Mouse (Mus musculus): ENCODE measurements around the gene Gpr158. TPM values are rescaled to one million over a fixed set of nuclear protein-coding genes. Genes with fewer than 3 reads are reported as not detected.
A peak's percentile ranks its signal among the peaks of the same experiment; 100 is the strongest.
"Not testable (repeated sequence)": the region's sequence is repeated elsewhere in the genome, so short reads cannot be mapped to it uniquely, and the experiment has no call there.

The Gpr158 gene
- polyA plus RNA-seq, 1 experiment from 2014 or later = 0.14 TPM

GRCm38 (mm10) chr2:21408821-21409220 is 41.5 kb downstream of the Gpr158 start:
- Histone ChIP-seq H3K27ac (no peak overlapping the region), H3K4me2 (replicated peaks) (no peak overlapping the region), H3K36me3 (no peaks in the 10 kb centered on the region), H3K9ac (no peak overlapping the region), H3K27me3 (no peaks in the 10 kb centered on the region), H3K4me1 (no peaks in the 10 kb centered on the region), H3K4me3 (no peak overlapping the region), H3K9me3 (no peaks in the 10 kb centered on the region)
- no peak for ATAC-seq (ENCODE audit: insufficient number of reproducible peaks, insufficient read depth, low FRiP score, low TSS enrichment)
- WGBS = 81% methylated on average over 3 of the region's 3 CpGs

DNA sequence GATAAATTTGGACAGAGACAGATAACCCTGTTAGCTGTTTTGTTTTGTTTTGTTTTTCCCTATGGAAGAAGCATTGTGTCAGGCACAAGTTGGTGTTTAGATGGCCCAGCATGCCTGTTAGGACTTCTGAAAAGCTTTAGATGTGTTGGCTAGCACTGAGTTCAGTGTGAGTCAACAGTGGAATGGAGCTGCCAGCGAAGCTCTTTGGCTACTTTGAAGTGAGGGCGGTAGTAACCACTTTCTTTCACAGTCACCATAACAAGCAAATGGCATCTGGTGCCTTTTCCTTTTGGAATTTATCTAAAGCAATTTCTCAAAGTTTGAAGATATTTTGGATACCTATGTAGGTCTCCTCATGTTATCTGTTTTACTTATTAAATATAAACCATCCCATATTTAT is 62.9 kb downstream of the Gpr158 start:
- Histone ChIP-seq H3K9me3 (no peaks in the 10 kb centered on the region), H3K4me2 (replicated peaks) (no peak overlapping the region), H3K9ac (no peak overlapping the region), H3K4me1 (no peaks in the 10 kb centered on the region), H3K27ac (no peak overlapping the region), H3K4me3 (no peak overlapping the region), H3K36me3 (no peaks in the 10 kb centered on the region), H3K27me3 (no peaks in the 10 kb centered on the region)
- ATAC-seq (ENCODE audit: insufficient number of reproducible peaks, insufficient read depth, low FRiP score, low TSS enrichment) = no peak
- WGBS = 83% methylated on average over 2 of the region's 2 CpGs

- no peak for ATAC-seq (ENCODE audit: insufficient number of reproducible peaks, insufficient read depth, low FRiP score, low TSS enrichment)
- WGBS = 70% methylated on average over 6 of the region's 6 CpGs
- no peak overlapping the region for H3K27ac ChIP-seq
- no peaks in the 10 kb centered on the region for H3K27me3 ChIP-seq
- no peak overlapping the region for H3K4me3 ChIP-seq
- no peaks in the 10 kb centered on the region for H3K36me3 ChIP-seq
- H3K9me3 ChIP-seq = no peaks in the 10 kb centered on the region
- no peak overlapping the region for H3K4me2 ChIP-seq (replicated peaks)
- no peaks in the 10 kb centered on the region for H3K4me1 ChIP-seq
- H3K9ac ChIP-seq = no peak overlapping the region
Measured at GRCm38 (mm10) chr2:21431182-21431581, 63.8 kb downstream of the Gpr158 start.

- Histone ChIP-seq H3K36me3 (no peaks in the 10 kb centered on the region), H3K27me3 (no peaks in the 10 kb centered on the region), H3K4me1 (no peaks in the 10 kb centered on the region), H3K4me3 (no peak overlapping the region), H3K4me2 (replicated peaks) (no peak overlapping the region), H3K27ac (no peak overlapping the region), H3K9me3 (no peaks in the 10 kb centered on the region), H3K9ac (no peak overlapping the region)
- 76% methylated on average over 3 of the region's 3 CpGs for WGBS
- no peak for ATAC-seq (ENCODE audit: insufficient number of reproducible peaks, insufficient read depth, low FRiP score, low TSS enrichment)
Measured at GRCm38 (mm10) chr2:21439626-21440025, 72.3 kb downstream of the Gpr158 start.

- H3K4me2 ChIP-seq (replicated peaks); H3K36me3 ChIP-seq; ATAC-seq (ENCODE audit: insufficient number of reproducible peaks, insufficient read depth, low FRiP score, low TSS enrichment); H3K9me3 ChIP-seq; H3K27ac ChIP-seq; H3K27me3 ChIP-seq; H3K4me3 ChIP-seq; H3K4me1 ChIP-seq; H3K9ac ChIP-seq: not testable (repeated sequence)
- WGBS = 81% methylated on average over 4 of the region's 4 CpGs
Measured at GRCm38 (mm10) chr2:21460606-21461005, 93.3 kb downstream of the Gpr158 start.

DNA sequence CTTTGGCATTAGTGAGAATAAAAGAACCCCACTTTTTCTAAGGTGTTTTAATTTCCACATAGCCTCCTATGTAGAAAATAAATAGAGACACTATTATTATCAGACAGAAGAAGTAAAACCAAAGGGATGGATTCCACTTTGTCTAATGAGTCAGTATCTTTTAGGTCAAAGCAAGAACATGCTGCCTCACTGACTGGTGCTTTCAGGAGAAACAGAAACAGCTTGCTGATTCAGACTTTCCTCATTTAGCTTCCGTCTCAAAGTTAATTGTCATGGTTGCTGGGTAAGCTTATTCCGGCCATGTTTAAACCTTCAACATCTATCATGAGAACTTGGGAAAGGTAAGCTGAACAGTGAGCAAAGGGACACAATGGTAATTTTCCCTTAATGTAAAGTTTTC is 107.6 kb downstream of the Gpr158 start:
- Histone ChIP-seq H3K27ac (no peak overlapping the region), H3K36me3 (no peaks in the 10 kb centered on the region), H3K4me2 (replicated peaks) (no peak overlapping the region), H3K9me3 (no peaks in the 10 kb centered on the region), H3K27me3 (no peaks in the 10 kb centered on the region), H3K4me3 (no peak overlapping the region), H3K4me1 (no peaks in the 10 kb centered on the region), H3K9ac (no peak overlapping the region)
- no peak for ATAC-seq (ENCODE audit: insufficient number of reproducible peaks, insufficient read depth, low FRiP score, low TSS enrichment)
- 90% methylated on average over 2 of the region's 2 CpGs for WGBS

DNA sequence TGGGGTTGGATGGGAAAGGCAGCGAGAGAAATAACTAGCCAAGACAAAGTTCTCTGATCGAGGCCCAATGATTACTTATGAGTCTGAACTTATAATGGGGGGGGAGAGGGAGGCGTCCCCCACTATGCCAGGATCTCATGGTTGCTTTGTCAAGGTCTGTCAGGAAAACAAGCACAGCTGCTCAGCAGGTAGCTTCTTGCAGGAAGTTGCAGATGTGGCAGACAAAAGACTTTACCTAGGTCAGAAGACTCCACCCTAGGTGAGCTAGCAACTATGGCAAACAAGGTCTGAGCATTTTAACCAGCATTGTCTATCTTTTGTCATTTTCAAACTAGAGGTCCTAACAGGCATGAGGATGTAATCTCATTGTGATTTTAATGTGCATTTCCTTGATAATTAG is 129.5 kb downstream of the Gpr158 start:
- H3K27me3 ChIP-seq = no peaks in the 10 kb centered on the region
- no peaks in the 10 kb centered on the region for H3K36me3 ChIP-seq
- WGBS = 78% methylated on average over 3 of the region's 3 CpGs
- H3K4me3 ChIP-seq = no peak overlapping the region
- H3K4me2 ChIP-seq (replicated peaks) = no peak overlapping the region
- no peaks in the 10 kb centered on the region for H3K4me1 ChIP-seq
- H3K9me3 ChIP-seq = no peaks in the 10 kb centered on the region
- H3K27ac ChIP-seq = no peak overlapping the region
- H3K9ac ChIP-seq = no peak overlapping the region
- no peak for ATAC-seq (ENCODE audit: insufficient number of reproducible peaks, insufficient read depth, low FRiP score, low TSS enrichment)

GRCm38 (mm10) chr2:21497965-21498364 is 130.6 kb downstream of the Gpr158 start:
- 0 out of 2 replicates have a peak, but pooled peaks have one; percentile 52 for ATAC-seq (ENCODE audit: insufficient number of reproducible peaks, insufficient read depth, low FRiP score, low TSS enrichment)
- 68% methylated on average over 1 of the region's 1 CpGs for WGBS
- Histone ChIP-seq H3K36me3 (no peaks in the 10 kb centered on the region), H3K27me3 (no peaks in the 10 kb centered on the region), H3K4me3 (no peak overlapping the region), H3K4me1 (no peaks in the 10 kb centered on the region), H3K4me2 (replicated peaks) (no peak overlapping the region), H3K27ac (no peak overlapping the region), H3K9ac (no peak overlapping the region), H3K9me3 (no peaks in the 10 kb centered on the region)

DNA sequence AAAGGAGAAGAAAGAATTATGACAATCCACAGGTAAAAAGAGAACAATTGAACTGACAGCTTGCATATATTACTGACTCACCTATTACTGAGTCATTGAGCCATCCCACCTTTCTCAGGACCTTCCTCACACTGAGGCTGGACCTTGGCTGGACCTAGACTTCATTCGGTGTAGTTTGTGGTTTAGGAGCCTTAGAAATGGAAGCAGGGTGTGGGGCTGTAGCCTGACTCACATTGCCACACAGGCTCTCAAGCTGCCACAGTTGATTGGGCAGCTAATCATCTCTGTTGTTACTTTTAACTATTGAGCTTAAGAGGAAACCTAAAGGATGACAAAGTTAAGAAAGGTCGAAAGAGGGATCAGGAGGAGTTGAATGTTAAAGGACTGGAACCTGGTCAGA is 132.1 kb downstream of the Gpr158 start:
- H3K4me1 ChIP-seq = no peaks in the 10 kb centered on the region
- 86% methylated on average over 2 of the region's 2 CpGs for WGBS
- no peak for ATAC-seq (ENCODE audit: insufficient number of reproducible peaks, insufficient read depth, low FRiP score, low TSS enrichment)
- H3K4me3 ChIP-seq = no peak overlapping the region
- no peak overlapping the region for H3K9ac ChIP-seq
- H3K9me3 ChIP-seq = no peaks in the 10 kb centered on the region
- no peaks in the 10 kb centered on the region for H3K36me3 ChIP-seq
- no peaks in the 10 kb centered on the region for H3K27me3 ChIP-seq
- no peak overlapping the region for H3K4me2 ChIP-seq (replicated peaks)
- H3K27ac ChIP-seq = no peak overlapping the region

DNA sequence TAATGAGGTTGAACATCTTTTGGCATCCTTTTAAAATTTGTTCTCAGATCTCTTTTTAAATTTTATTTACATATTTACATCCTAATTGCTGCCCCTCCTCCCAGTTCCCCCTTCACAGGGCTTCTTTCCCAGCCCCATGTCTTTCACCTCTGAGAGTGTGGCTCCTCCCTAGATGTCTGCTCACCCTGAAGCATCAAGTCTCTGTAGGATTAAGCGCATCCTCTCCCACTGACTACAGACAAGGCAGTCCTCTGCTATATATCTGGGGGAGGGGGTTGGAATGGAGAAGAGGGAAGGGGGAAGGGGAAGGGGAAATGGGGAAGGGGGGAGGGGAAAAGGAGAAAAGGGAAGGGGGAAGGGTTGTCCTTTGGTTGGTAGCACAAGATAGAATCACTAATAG is 140.1 kb downstream of the Gpr158 start:
- Histone ChIP-seq H3K4me3 (no peak overlapping the region), H3K4me1 (no peaks in the 10 kb centered on the region), H3K4me2 (replicated peaks) (no peak overlapping the region), H3K36me3 (no peaks in the 10 kb centered on the region), H3K27me3 (no peaks in the 10 kb centered on the region), H3K9me3 (no peaks in the 10 kb centered on the region), H3K27ac (no peak overlapping the region), H3K9ac (no peak overlapping the region)
- no peak for ATAC-seq (ENCODE audit: insufficient number of reproducible peaks, insufficient read depth, low FRiP score, low TSS enrichment)
- 55% methylated on average over 1 of the region's 1 CpGs for WGBS

GRCm38 (mm10) chr2:21530750-21531149 is 163.4 kb downstream of the Gpr158 start:
- no peak overlapping the region for H3K27ac ChIP-seq
- H3K4me1 ChIP-seq = no peaks in the 10 kb centered on the region
- no peak overlapping the region for H3K4me3 ChIP-seq
- no peak overlapping the region for H3K4me2 ChIP-seq (replicated peaks)
- no peaks in the 10 kb centered on the region for H3K36me3 ChIP-seq
- no peaks in the 10 kb centered on the region for H3K9me3 ChIP-seq
- H3K27me3 ChIP-seq = no peaks in the 10 kb centered on the region
- H3K9ac ChIP-seq = no peak overlapping the region
- ATAC-seq (ENCODE audit: insufficient number of reproducible peaks, insufficient read depth, low FRiP score, low TSS enrichment) = no peak

- 77% methylated on average over 6 of the region's 6 CpGs for WGBS
- Histone ChIP-seq H3K36me3 (no peaks in the 10 kb centered on the region), H3K4me1 (no peaks in the 10 kb centered on the region), H3K9me3 (no peaks in the 10 kb centered on the region), H3K27me3 (no peaks in the 10 kb centered on the region), H3K4me3 (no peak overlapping the region), H3K9ac (no peak overlapping the region), H3K27ac (no peak overlapping the region), H3K4me2 (replicated peaks) (no peak overlapping the region)
- ATAC-seq (ENCODE audit: insufficient number of reproducible peaks, insufficient read depth, low FRiP score, low TSS enrichment) = no peak
Measured at GRCm38 (mm10) chr2:21619180-21619579, 251.8 kb downstream of the Gpr158 start.

- Histone ChIP-seq H3K4me2 (replicated peaks) (no peak overlapping the region), H3K36me3 (no peaks in the 10 kb centered on the region), H3K9ac (no peak overlapping the region), H3K27me3 (no peaks in the 10 kb centered on the region), H3K4me1 (no peaks in the 10 kb centered on the region), H3K27ac (no peak overlapping the region), H3K9me3 (no peaks in the 10 kb centered on the region), H3K4me3 (no peak overlapping the region)
- no peak for ATAC-seq (ENCODE audit: insufficient number of reproducible peaks, insufficient read depth, low FRiP score, low TSS enrichment)
- WGBS = 62% methylated on average over 1 of the region's 1 CpGs
Measured at GRCm38 (mm10) chr2:21632136-21632535, 264.8 kb downstream of the Gpr158 start.

All from embryonic facial prominence, embryonic 12.5 days (tissue).